Mouse (Mus musculus): ENCODE measurements at regions not wholly inside any gene's neighbourhood (a gene's known extent, or its start where the extent isn't known, plus 50 kb on each side); places are given as distances from the start of the nearest gene placed in this dataset.
A peak's percentile ranks its signal among the peaks of the same experiment; 100 is the strongest.

DNA sequence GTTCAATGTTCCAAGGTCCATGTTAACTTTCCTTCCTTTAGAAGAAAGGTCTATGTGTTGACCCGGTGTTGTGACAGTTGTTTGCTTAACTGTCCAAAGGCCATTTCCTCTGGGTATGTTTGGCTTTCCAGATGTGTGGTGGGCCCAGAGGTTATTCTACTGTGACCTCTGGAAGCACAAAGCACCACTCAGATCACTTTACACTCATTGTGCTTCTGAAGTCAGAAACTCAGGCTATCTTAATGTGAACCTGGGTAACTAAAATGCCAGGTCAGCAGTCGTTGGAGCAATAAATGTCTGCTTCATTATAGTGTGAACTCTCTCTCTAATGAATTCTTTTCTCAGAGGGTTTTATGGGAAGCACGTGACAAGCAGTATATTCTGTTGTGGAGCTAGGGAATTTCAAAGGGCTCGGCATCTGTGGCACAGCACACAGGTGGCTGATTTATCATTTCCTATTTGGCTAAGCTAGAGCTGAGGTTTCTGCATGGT, 68.5 kb upstream of the Klf12 start:
- DNase-seq (ENCODE audit: low spot score): peak; percentile 71

GRCm38 (mm10) chr14:100351004-100351403, 66.5 kb upstream of the Klf12 start:
- no peak for DNase-seq (ENCODE audit: low spot score)

DNA sequence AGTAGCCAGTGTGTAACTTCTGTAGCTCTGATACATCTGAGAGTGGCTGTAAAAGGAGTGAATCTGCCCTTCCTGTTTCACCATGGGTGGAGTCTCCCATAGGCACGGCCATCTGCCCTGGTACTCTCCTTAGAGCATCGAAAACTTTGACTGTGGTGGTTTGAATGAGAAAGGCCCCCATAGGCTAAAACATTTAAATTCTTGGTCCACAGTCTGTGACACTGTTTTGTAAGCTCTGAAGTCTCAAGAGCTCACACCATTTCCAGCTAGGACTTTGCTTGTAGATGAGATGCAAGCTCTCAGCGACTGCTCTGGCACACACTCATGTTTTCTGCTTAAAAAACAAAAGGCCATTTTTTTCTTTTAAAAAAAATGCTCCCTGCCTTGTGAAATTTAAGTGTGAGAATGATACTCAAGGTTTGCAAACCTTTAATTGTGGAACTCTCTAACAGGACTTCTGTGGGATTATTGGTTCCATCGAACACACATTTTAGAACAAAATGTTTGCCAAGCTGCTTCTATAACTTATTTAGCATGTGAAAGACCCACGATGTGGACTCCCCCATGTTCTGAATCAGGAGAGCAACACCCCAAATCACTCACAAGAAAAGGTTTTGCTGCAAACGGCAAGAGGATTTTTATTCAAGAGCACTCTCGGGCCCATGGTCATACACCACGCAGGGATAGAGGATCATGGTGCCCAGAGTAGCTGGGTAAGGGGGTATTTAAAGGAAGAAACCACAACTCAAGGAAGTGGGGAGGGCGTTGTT, 65.7 kb upstream of the Klf12 start:
- no peak for DNase-seq (ENCODE audit: low spot score)

DNA sequence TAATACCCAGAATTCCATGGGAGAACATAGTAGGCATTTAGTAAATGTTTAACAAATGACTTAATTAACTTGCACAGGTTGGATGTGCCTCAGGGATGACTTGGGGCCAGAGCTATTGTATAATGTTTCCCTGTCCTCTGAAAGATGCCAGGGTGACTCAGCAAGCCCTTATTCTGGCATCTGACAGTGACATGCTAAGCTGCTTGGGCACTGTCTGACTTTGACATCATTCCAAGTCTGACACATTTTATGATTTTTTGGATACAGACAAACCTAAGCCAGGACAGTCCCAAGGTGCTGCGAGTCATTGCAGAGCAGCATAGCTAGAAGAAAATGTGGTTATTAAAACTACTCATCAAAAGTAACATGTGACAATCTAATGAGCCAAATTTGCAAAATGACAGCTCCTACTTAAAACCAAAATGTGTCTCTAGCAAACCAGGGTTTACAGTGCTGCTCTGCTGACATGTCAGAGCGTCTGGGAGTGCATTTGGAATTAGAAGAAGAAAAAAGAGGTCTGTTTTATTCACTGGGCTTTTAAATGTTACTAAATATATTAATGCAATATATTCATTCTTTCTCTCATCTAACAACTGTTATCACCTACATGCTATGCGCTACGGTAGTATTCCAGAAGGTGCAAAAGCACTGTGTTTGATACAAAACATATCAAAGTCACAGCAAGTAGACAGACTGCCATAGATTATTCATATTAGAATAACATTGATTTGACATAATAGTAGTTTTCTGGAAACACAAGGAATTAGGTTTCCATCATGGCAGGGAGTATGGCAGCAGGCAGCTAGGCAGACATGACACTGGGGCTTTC, 64.1 kb upstream of the Klf12 start:
- DNase-seq (ENCODE audit: low spot score): no peak

DNA sequence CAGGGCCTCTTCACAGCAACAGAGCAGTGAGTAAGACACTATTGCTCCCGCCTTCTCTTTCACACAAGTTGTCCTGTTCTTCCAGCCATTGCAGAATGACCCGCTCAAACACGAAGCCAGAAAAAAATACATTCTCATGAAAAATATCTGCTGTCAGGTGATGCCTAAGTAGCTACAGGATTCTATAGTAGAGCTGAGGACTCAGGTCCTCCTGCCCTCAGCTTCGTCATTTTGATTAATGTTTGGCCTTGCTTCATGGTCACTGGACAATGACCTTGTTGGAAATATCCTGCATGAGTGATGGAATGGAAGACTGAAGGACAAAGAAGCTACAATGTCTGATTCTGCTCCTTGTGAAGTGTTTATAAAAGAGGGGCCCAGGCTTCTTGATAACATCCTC, 52.4 kb upstream of the Klf12 start:
- DNase-seq (ENCODE audit: low spot score): no peak

Measured in embryo, embryonic 10 days (tissue).